Mouse (Mus musculus) testis, adult 2 months (tissue): Measurements from ENCODE around the gene Nt5c2.

Source experiments
- CTCF ChIP-seq: fragments of 200-500 bp; IDR thresholded peaks from 2 replicates; pipeline ENCODE4 v1.5.1; 2012; ENCODE audit warnings: low read depth, mild to moderate bottlenecking, inconsistent platforms, low read length, moderate library complexity; ENCODE audit not compliant: control insufficient read depth, insufficient read depth, insufficient replicate concordance
- POLR2A ChIP-seq: fragments of 200-500 bp; IDR thresholded peaks from 2 replicates; pipeline ENCODE4 v1.6.1; 2012; ENCODE audit warnings: low read depth, mild to moderate bottlenecking, inconsistent platforms, low read length, moderate library complexity; ENCODE audit not compliant: control insufficient read depth

GRCm38 (mm10) chr19:47009420-47009819 lies 5.5 kb downstream of the Nt5c2 start:
- TF ChIP-seq POLR2A (no peak), CTCF (no peak)
